Mouse (Mus musculus) NIH3T3 (cell line): ENCODE data around the gene Tpbgl.

Experiments used
- DNase-seq: peaks from one replicate; pipeline ENCODE4 v3.0.0-alpha.2; 2012; ENCODE audit warnings: low read depth

The Tpbgl gene

GRCm38 (mm10) chr7:99626376-99627270, at the start of gene Tpbgl:
Gene Tpbgl (minus strand): TSS chr7:99627103.
- DNase-seq, result no peak

DNA sequence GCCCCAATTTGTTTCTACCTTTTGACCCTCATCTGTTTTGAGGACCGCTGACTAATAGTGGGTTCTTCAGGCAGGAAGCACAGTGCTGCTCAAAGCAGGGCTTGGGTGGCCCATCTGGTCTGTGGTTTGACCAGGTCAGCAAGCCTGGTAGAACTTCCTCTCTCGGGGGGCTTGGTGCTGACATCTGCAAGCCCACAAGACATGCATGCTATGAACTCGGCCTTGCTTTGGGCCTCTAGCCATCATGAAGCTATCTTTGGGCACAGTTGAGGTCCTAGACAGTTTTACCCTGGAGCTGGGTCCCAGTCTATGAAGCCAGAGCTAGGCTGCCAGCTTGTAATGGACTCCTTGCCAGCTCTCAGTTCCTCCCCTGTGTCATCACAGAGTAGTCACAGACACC, 48.0 kb upstream of the Tpbgl start:
- no peak for DNase-seq

DNA sequence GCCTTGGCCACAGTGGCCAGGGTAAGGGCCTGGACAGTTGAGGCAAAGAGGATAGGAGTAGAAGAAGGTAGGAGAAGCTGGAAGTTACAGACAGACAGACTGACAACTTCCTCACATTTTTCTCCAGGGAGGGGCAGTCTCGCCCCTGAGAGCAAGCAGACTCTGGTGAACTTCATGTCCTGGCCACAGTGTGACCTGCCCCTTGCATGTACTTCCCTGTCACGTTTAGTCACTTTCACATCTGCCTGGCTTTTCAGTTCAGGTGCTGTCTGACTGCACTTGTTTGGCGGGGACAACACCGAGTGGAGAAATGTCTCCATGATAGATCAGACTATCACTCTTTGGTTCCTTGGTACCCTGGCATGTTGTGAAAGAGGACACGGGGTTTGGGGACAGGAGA, 47.3 kb upstream of the Tpbgl start:
- DNase-seq, result no peak

DNA sequence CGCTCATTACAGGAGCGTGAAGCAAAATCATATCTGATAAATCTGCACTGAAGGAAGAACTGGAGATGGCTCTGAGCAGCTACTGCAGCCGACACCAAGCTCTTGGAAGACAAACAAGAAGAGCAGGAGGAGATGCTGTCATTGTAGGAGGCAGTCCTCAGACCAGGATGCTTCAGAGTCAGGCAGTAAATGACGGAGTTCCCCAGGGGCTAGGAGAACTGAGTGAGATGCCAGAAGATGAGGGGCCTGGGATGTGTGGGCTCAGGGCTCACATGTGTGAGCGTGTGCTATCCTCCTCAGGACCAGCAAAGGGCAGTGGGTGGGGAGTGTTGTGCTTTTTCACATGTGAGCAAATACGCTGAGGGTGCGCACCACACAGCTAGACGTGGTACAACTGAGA, 46.3 kb upstream of the Tpbgl start:
- DNase-seq, result no peak

DNA sequence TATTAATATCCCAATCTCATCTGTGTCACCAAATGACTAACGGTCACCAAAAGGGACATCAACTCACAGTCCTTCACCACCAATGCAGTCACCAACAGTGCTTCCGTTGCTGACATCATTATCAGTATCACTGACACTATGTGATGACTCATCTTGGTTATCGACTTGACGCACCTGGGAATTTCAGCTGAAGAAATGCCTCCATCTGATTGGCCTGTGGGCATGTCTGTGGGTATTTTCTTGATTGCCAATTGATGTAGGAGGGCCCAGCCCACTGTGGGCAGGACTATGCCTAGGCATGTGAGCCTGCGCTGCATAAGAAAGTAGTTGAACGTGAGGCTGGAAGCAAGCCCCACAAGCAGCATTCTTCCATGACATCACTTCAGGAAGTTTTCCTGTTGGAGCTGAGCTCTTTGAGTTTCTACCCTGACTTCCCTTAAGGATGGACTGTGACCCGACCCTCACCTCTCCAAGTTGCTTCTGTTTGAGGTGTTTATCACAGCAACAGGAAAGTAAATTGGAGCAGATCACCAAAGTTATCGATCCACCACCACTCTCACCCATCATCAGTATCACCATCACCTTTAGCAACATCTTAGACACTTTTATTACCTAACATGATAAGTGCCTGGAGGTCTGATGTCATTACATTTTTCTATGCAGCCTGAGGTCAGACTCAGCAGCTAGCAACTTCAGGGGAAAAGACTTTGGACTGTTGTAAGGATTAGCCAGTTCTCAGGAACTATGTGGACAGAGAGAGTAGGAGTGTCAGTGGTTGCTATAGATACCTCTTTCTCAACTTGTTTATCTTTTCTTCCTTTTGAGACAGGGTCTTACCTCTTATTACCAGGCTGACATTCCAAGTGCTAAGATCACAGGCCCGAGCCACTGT, 44.9 kb upstream of the Tpbgl start:
- no peak for DNase-seq

GRCm38 (mm10) chr7:99670915-99671314, 44.0 kb upstream of the Tpbgl start:
- DNase-seq, result no peak

GRCm38 (mm10) chr7:99668802-99669201, 41.9 kb upstream of the Tpbgl start:
- DNase-seq, result no peak

DNA sequence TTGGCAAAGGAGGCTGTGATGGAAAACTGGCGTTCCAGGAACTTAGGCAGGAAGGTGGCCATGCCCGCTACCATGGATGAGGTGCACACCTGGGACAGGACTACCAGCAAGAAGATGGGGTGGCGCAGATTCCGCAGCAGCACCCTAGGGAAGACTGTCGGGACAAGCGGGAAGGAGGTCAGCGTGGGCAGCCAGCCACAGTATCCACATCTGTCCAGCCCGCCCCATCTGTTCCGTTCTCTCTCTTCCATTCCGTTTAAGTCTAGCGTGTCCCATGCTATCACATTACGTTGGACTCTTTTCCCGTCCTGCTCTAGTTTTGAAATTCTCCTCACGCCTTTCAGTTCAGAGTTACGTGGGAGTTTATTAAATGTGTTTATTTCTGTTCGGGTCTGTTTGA, 40.2 kb upstream of the Tpbgl start:
- DNase-seq, result no peak

GRCm38 (mm10) chr7:99665731-99666452, 39.0 kb upstream of the Tpbgl start:
- DNase-seq, result no peak

DNA sequence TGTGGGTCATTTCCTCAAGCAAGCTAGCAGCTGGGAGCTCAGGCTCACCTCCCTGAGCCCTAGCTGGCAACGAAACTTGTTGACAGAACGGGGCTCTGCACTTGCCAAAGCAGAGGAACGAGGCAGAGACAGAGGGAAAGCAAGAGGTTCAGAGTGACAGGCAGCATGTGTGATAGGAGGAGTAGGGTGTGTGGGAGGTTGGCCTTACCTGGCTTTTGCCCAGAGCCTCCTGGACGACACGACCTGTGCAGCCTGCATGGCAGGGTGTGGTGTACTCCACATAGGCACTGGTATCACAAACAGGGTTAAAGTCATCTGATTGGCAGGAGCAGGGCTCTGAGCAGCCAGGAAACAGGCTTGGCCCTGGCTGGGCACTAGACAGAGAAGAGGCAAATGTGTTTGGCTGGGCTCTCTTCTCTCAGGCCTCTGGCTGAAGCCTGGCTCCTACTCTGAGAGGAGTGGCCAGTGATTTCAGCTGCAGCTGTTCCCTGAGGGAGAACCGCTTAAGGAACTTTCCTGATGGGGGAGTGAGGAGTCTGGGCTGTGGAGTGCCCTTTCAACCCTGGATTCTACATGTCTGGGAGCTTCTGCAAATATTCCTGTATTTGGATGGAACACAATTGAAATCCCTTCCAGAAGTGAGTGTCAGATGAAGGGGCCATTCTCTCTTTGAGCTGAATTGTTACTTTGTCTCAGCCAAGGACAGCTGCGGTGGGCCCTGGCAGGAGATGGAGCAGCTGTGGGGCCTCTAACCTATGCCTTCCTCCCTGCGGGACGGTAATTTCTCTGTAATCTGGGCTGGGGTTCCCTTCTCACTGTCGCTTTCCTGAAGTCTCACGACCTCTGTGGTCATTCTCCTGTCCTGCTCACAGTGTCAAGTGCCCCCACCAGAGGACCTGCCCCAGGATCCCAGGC, 37.9 kb upstream of the Tpbgl start:
- DNase-seq, result peak; percentile 20

GRCm38 (mm10) chr7:99663507-99664220, 36.8 kb upstream of the Tpbgl start:
- no peak for DNase-seq

DNA sequence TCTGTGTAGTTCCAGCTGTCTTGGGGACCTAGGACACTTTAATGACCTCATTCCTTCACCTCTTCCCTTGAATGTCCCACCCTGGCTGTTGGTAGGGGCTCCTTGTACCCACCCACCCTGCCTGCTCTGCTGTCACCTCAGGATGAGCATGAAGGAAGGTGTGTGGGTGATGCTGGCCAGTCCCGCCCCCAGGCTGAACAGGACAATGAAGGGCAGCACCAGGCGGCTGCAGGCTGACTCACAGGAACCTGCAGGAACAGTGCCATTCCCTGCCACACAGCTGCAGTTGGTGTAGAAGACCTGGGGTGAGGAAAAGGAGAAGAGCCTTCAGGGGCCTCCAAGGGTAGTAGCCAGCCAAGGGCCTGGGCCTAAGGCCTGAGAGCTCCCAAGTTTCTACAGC, 35.4 kb upstream of the Tpbgl start:
- DNase-seq, result no peak

DNA sequence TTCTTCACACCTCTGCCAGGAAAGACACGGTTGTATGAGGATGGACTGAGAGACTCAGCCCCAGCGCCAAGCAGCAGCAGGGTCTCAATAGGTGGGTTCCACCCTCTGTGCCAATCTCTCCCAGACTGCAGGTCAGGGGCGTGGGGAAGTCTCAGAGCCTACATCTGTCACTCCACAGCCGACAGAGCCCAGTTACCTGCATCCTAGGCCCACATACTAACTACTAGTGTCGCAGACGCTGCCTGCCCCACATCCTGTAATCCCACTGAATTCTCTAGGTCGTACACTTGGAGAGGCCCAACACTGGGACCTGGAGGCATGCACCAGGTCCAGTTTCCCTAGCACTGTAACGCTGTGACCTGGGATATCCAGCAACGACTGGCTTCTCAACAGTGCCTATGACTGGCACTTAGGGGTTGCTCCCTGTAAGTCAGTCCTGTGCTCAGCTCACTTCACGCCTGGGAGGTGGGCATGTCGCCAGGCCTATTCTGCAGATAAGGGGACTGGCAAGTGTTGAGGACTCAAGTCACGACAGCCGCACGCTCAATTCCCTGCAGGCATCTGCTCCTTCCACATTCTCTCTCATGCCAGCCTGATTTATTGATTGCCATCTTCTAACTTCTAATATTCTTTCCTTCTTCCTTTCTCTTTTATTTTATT, 34.8 kb upstream of the Tpbgl start:
- DNase-seq, result no peak

GRCm38 (mm10) chr7:99661071-99661470, 34.2 kb upstream of the Tpbgl start:
- no peak for DNase-seq

DNA sequence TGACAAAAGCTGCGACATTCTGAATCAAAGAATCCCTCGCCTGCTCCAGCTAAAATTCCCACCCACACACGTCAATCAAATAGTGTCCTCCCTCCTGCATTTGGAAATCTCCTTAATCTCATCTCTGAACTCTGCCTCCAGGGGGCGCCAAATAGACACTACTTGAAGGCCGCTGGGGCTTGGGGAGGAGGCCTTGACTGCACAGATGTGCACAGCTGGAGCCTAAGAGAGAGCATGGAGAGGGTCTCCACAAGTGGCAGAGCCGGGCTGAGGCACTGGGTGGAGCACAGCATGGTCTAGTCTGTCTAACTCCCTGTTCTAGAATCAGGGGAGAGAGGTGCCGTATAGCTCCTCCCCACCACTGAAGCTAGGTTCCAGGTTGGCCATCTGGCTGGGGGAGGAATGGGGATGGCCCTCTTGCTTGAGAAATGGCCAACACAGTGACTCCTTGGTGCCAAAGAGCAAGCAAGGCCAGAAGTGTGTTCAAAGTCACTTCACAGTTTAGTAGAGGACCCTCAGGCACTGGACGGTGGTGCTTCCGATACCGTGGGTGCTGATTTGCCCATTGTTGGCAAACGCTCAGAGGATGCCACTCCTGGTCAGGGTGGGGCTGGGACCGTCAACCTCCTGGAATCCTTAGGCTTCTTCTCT, 32.6 kb upstream of the Tpbgl start:
- DNase-seq, result peak; percentile 81

DNA sequence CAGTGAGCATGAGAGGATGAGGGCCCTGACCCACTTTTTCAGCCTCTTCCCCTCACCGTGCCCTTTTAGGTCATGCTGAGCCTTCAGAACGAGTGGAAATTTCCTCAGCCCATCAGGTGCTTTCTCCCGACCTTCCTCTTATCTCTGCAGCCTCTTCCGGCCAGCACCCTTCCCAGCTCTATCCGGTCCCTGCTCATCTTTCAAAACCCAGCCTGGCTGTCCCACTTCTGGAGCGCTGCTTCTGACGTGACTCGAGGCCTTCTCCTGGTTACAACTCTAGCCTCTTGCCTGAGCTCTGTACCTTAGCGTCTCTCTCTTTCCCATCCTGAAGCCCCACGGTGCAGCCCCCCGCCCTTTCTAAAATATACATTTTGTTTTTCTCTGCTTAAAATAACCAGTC, 27.3 kb upstream of the Tpbgl start:
- no peak for DNase-seq

DNA sequence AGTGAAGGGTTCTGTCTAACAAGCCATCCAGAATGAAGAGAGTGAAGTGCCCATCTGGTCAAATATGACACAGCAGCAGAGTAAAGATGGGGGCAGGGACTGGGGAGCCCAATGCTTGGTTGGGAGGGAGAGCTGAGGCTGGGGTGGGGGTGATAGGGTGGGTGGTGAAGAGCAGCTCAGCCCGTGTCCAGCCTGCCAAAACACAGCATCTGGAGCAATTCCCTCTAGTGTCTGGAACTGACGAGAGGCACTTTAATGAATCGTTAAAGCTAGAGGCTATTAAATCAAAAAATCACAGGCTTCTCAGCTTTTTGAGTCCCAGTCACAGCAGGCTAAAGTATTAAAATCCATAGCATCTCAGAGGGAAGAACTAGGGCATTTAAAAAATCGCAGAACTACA, 22.7 kb upstream of the Tpbgl start:
- DNase-seq, result no peak

DNA sequence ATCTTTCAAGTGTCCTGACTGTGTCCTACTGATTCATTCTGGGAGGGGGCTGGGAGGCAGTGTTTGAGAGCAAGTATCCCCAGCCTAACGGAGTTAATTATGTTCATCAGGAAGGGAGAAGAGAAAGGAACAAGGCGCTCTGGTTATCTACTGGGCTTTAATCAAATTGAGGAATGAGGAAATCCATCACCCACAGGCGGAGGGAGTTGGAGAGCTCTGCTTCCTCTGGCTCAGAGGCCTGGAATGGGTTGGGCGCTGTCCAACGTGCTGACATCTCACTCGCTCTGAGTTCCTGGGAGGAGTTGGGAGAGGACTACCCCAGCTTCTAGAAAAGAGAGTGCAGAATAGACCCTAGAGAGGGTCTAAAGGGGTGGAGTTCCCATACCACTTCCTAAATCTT, 21.7 kb upstream of the Tpbgl start:
- peak; percentile 80 for DNase-seq

DNA sequence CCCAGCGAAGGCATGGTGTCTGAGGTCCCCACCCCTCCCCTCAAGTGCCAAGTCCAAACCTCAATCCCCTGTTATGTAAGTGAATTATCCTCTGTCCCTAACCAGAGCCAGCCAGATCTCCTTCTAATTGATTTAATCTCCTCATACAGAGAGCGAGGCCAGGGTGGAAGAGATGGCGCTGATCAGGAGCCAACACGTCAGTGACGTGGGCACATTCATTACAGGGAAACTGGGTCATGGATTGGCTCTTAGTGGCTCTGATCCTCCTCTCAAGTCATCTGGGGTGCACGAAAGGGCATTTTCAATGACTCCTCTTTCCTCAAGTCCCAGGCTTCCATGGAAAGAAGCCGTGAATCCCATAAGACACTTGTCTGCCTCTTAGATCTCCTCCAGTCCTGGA, 17.8 kb upstream of the Tpbgl start:
- DNase-seq, result no peak

DNA sequence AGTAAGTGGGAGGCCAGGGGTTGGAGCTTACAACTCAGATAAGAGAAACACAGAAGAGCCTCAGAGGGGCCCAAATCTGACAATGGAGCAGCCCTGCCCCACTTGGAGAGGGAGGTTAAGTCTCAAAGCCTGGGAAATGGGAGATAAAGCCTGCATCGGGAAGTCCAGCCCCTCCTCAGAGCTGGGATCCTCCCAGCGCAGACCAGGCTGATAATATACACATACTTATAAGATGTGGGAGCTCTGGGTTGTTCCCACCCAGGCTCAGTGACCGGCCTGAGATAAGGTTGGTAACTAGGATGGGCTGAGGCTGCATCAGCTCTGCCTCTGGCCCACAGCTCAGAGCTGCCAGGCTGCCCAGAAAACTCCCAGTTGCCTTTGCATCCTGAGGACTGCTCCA, 15.2 kb upstream of the Tpbgl start:
- DNase-seq, result no peak
